Mouse (Mus musculus) spleen, adult 18-20 months (tissue): ENCODE measurements around the gene Rab3a.

Experiments used
- DNase-seq, 2 experiments: peaks; one replicate each; pipeline ENCODE4 v3.0.0; 2022; ENCODE audit warnings: mixed read lengths in 2 of 2

The Rab3a gene

GRCm38 (mm10) chr8:70754043-70754870, at the start of gene Rab3a:
TSS of gene Rab3a (plus strand) at chr8:70754679.
- peak; percentile 93 to 97 for DNase-seq

GRCm38 (mm10) chr8:70708281-70708680, 46.2 kb upstream of the Rab3a start:
- no peak for DNase-seq

GRCm38 (mm10) chr8:70709794-70710193, 44.7 kb upstream of the Rab3a start:
- DNase-seq = no peak

- no peak for DNase-seq
Measured at GRCm38 (mm10) chr8:70710296-70710695, 44.2 kb upstream of the Rab3a start.

GRCm38 (mm10) chr8:70711041-70711440, 43.4 kb upstream of the Rab3a start:
- DNase-seq = no peak

GRCm38 (mm10) chr8:70713991-70714390, 40.5 kb upstream of the Rab3a start:
- DNase-seq = no peak

- no peak for DNase-seq
Measured at GRCm38 (mm10) chr8:70715086-70715485, 39.4 kb upstream of the Rab3a start.

- peak in 1 of 2 experiments; percentile 6 for DNase-seq
Measured at GRCm38 (mm10) chr8:70716521-70717400, 37.7 kb upstream of the Rab3a start.

GRCm38 (mm10) chr8:70718297-70718696, 36.2 kb upstream of the Rab3a start, which contains the start of gene Gm3336:
TSS of gene Gm3336 (plus strand) at chr8:70718543.
- DNase-seq = peak; percentile 59 to 81

GRCm38 (mm10) chr8:70719796-70720270, 34.6 kb upstream of the Rab3a start:
- peak in 1 of 2 experiments; percentile 20 for DNase-seq

- DNase-seq = peak; percentile 50 to 82
Measured at GRCm38 (mm10) chr8:70720739-70721138, 33.7 kb upstream of the Rab3a start.

- DNase-seq = peak in 1 of 2 experiments; percentile 5
Measured at GRCm38 (mm10) chr8:70721601-70722000, 32.9 kb upstream of the Rab3a start.

GRCm38 (mm10) chr8:70723486-70724210, 30.8 kb upstream of the Rab3a start, which contains the start of gene Pde4c:
TSS of gene Pde4c (plus strand) at chr8:70723720.
- peak in 1 of 2 experiments; percentile 3 for DNase-seq

- DNase-seq = peak in 1 of 2 experiments; percentile 3
Measured at GRCm38 (mm10) chr8:70724216-70724615, 30.3 kb upstream of the Rab3a start.

GRCm38 (mm10) chr8:70725792-70726447, 28.6 kb upstream of the Rab3a start:
- peak in 1 of 2 experiments; percentile 3 for DNase-seq

- DNase-seq = peak in 1 of 2 experiments; percentile 3
Measured at GRCm38 (mm10) chr8:70726721-70727120, 27.8 kb upstream of the Rab3a start.

GRCm38 (mm10) chr8:70729808-70730475, 24.5 kb upstream of the Rab3a start:
- peak; percentile 57 to 72 for DNase-seq

- peak; percentile 39 to 51 for DNase-seq
Measured at GRCm38 (mm10) chr8:70730956-70731355, 23.5 kb upstream of the Rab3a start.

GRCm38 (mm10) chr8:70737705-70738104, 16.8 kb upstream of the Rab3a start:
- no peak for DNase-seq

- peak in 1 of 2 experiments; percentile 1 for DNase-seq
Measured at GRCm38 (mm10) chr8:70738211-70738610, 16.3 kb upstream of the Rab3a start.

- DNase-seq = peak in 1 of 2 experiments; percentile 1
Measured at GRCm38 (mm10) chr8:70741661-70742060, 12.8 kb upstream of the Rab3a start.
